Mouse (Mus musculus) C2C12 (cell line): Measurements from ENCODE around the gene Snx29. TPM values are rescaled to one million over a fixed set of nuclear protein-coding genes. Genes with fewer than 3 reads are reported as not detected.

Source experiments
- H3K27me3 ChIP-seq: one replicate; pipeline ENCODE4 v1.6.1; 2011; ENCODE audit not compliant: control insufficient read depth, insufficient read depth, insufficient read length
- H3K36me3 ChIP-seq: one replicate; pipeline ENCODE4 v1.6.1; 2011; ENCODE audit not compliant: control insufficient read depth, insufficient read depth
- H3K4me3 ChIP-seq: one replicate; pipeline ENCODE4 v1.5.1; 2011; ENCODE audit warnings: mild to moderate bottlenecking, control low read depth; ENCODE audit not compliant: poor library complexity, insufficient read depth, severe bottlenecking
- H3K79me2 ChIP-seq: one replicate; pipeline ENCODE4 v1.6.1; 2011; ENCODE audit not compliant: control insufficient read depth, insufficient read depth
- H3K79me3 ChIP-seq: one replicate; pipeline ENCODE4 v1.6.1; 2011; ENCODE audit warnings: low read depth, control low read depth
- H3ac ChIP-seq: one replicate; pipeline ENCODE3; 2011; ENCODE audit warnings: low read depth; ENCODE audit not compliant: control insufficient read depth, insufficient read length
- CEBPB ChIP-seq: IDR thresholded peaks from one replicate; pipeline ENCODE4 v1.6.1; 2011; ENCODE audit warnings: low read depth, mild to moderate bottlenecking, control low read depth, moderate library complexity
- CTCF ChIP-seq: IDR thresholded peaks from one replicate; pipeline ENCODE4 v1.5.1; 2011; ENCODE audit not compliant: control insufficient read depth, insufficient read depth, insufficient read length
- FOSL1 ChIP-seq: IDR thresholded peaks from one replicate; pipeline ENCODE4 v1.8.0; 2011; ENCODE audit warnings: mild to moderate bottlenecking, low read length; ENCODE audit not compliant: poor library complexity, insufficient read depth, severe bottlenecking
- MAX ChIP-seq: IDR thresholded peaks from one replicate; pipeline ENCODE4 v1.6.1; 2011; ENCODE audit warnings: mild to moderate bottlenecking, control low read depth
- MYOD1 ChIP-seq: IDR thresholded peaks from one replicate; pipeline ENCODE4 v1.6.1; 2011; ENCODE audit warnings: low read depth; ENCODE audit not compliant: control insufficient read depth, insufficient read length
- MYOG ChIP-seq: IDR thresholded peaks from one replicate; pipeline ENCODE4 v1.6.1; 2011; ENCODE audit not compliant: control insufficient read depth, insufficient read length; ENCODE audit errors: extremely low read depth
- USF1 ChIP-seq: IDR thresholded peaks from one replicate; pipeline ENCODE4 v1.6.1; 2011; ENCODE audit warnings: low read depth, mild to moderate bottlenecking, control low read depth, moderate library complexity
- polyA plus RNA-seq: library from polyadenylated mRNA; unstranded; fragments of >200 nt; fragmentation: generic; extraction: Trizol; gene quantifications from one replicate; pipeline ENCODE4 v1.2.1, GENCODE M21; 2012; ENCODE audit warnings: missing spikeins

The Snx29 gene
- polyA plus RNA-seq, 1 experiment: 0.62 TPM

DNA sequence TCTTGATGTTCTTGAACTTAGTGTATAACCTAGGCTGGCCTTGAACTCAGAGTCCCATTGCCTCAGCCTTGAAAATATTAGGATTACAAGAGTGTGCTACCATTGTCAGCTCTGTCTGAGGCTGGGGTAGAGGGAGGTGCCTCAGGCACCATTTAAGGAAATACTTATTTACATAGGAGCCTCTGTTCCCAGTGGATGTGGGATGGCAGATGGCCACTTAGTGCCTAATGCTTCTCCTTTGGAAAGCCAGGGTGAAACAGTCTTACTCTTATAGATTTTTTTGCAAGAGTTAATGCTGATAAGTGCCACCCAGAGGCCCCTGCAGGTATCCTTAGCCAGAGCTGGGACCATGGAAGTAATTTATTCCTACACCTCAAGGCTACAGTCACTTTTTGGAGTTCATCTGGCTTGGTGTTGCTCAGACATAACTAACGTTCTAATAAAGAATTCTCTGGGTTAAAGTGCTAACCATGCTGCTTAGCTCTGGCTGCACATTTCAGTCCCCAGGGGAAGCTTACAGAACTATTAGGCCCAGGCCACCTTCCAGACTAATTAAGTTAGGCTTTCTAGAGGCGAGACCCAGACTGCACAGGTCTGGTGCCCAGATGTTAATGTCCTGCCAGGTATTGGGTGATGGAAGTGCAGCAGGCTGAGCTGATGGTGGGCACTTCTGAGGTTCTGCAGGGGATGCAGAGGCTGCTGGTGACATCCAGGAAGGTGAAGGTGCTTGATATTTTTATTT is 135.1 kb downstream of the Snx29 start:
- no peaks in the 10 kb centered on the region for H3K36me3 ChIP-seq
- H3K27me3 ChIP-seq: no peaks in the 10 kb centered on the region
- no peak overlapping the region for H3K4me3 ChIP-seq
- no peaks in the 10 kb centered on the region for H3K79me3 ChIP-seq
- TF ChIP-seq MYOG (no peak), USF1 (no peak), CTCF (no peak), CEBPB (no peak), MYOD1 (no peak), MAX (no peak), FOSL1 (no peak)
- H3K79me2 ChIP-seq: no peaks in the 10 kb centered on the region
- no peak overlapping the region for H3ac ChIP-seq

DNA sequence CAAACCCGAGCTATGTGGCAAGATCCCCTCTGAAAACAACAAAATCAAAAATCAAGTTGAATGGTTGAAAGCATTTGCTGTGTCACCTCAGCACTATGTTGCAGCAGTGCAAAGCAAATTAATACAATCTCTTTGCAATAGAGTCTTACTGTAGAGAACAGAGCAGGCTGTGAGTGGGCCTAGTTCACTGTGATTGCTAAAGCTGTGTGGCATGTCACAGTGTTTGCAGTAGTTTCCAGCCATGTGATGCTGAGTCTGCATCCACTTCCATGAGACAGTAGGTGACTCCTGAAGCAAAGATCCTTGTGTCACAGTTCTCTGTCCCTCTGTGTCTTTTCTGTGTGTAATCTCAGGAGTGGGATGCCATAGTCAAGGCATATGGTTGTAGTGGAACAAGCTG is 137.5 kb downstream of the Snx29 start:
- H3K79me2 ChIP-seq: no peaks in the 10 kb centered on the region
- TF ChIP-seq MAX (no peak), CEBPB (no peak), MYOG (no peak), CTCF (no peak), USF1 (no peak), FOSL1 (no peak), MYOD1 (no peak)
- H3ac ChIP-seq: no peak overlapping the region
- no peaks in the 10 kb centered on the region for H3K27me3 ChIP-seq
- H3K4me3 ChIP-seq: no peak overlapping the region
- H3K36me3 ChIP-seq: no peaks in the 10 kb centered on the region
- no peaks in the 10 kb centered on the region for H3K79me3 ChIP-seq

DNA sequence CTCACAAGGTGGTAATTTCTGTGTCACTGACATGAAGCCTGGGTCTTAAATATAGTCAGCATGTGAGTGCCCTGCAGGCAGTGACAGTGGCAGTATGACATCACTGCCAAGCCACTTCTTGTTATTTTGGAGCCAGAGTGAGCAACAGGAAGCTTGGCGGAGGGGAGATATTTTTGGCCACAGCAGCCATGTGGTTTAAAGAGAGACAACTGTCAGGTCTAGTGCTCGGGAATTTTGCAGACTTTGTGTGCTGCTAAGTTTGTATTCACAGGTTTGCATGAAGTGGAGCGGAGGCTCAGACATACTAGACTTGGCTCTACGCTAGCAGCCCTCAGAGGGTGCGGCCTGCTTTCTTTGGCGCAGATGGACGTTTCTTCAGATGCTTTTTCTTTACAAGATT is 138.9 kb downstream of the Snx29 start:
- TF ChIP-seq FOSL1 (no peak), CTCF (no peak), USF1 (no peak), MYOD1 (no peak), MAX (no peak), MYOG (no peak), CEBPB (no peak)
- no peaks in the 10 kb centered on the region for H3K27me3 ChIP-seq

DNA sequence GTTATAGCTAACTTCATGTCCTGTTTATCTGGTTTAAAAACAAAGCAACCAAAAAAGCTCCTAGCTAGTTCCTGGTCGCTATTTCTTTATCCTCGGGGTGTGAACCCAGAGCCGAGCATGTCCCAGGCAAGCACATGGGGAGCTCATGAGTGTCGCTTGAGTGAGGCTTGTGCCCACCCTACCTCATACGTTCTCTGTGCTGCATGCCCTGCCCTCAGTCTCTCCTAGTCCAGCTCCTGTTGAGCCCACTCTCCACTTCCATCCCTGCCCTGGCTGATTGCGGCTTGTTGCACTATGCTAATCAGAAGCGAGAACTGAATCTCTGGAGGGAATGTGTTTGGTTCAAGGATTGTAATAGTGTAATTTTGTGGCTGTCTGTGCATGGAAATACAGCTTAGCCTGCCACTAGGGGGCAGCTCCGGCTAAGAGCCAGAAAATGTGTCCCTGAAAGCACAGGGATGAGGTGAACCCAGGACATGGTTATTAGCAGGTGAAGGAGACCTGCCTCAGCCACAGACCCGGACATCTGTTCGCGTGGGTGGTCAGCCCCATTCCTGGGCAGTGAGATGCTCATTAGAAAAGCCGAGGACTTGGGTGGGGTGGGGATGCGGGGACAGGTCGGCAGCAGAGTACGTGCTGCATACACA is 145.9 kb downstream of the Snx29 start:
- Histone ChIP-seq H3K79me3 (no peaks in the 10 kb centered on the region), H3K79me2 (no peaks in the 10 kb centered on the region), H3ac (no peak overlapping the region), H3K4me3 (no peak overlapping the region), H3K36me3 (no peaks in the 10 kb centered on the region), H3K27me3 (no peaks in the 10 kb centered on the region)
- TF ChIP-seq CTCF (peak; percentile 75), CEBPB (no peak), MYOD1 (no peak)

More for the DNA sequence above, 138.9 kb downstream of the Snx29 start:
- no peak overlapping the region for H3K4me3 ChIP-seq
- H3K79me2 ChIP-seq: no peaks in the 10 kb centered on the region
- no peaks in the 10 kb centered on the region for H3K36me3 ChIP-seq
- no peaks in the 10 kb centered on the region for H3K79me3 ChIP-seq
- no peak overlapping the region for H3ac ChIP-seq

DNA sequence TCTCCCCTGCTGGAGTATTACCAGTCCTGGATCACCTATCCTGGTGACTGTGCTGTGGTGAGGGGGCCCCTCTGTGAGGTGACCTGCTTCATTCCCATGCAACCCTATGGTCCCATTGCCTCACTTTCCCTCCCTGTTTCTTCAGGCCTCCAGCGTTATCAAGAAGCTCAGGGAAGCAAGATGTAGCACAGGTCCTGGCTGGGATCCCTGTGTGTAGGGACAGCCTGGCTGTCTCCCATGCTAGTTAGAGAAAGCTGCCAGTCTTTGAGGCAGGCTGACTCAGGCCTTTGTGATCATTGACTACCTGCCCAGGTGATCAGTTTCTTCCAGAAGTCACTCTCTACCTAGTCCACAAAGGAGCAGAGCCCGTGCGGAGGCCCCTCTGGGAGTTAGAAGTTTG is 146.8 kb downstream of the Snx29 start:
- Histone ChIP-seq H3K4me3 (no peak overlapping the region), H3ac (no peak overlapping the region), H3K27me3 (no peaks in the 10 kb centered on the region), H3K79me3 (no peaks in the 10 kb centered on the region), H3K79me2 (no peaks in the 10 kb centered on the region), H3K36me3 (no peaks in the 10 kb centered on the region)
- TF ChIP-seq FOSL1 (no peak), MYOG (no peak), USF1 (no peak), CEBPB (no peak), MYOD1 (no peak), CTCF (no peak), MAX (no peak)

DNA sequence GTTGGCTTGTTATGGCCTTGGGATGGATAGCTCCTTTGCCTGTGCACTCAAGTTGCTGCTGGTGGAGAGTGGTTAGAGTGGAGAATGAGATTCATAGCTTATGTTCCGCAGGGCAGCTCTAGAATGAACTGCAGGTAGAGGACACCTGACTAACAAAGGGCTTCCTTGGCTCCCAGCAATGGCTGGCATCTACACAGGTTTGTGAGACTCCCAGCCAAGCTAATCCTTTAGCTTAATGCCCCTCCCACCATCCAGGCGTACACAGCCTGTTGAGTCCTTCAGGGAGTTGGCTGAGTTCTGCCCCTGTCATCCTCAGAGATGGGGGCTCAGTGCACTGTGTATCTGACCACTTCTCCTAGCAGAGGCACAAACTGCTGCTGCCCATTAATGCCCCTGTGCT is 148.5 kb downstream of the Snx29 start:
- Histone ChIP-seq H3K4me3 (no peak overlapping the region), H3K36me3 (no peaks in the 10 kb centered on the region), H3K79me3 (no peaks in the 10 kb centered on the region), H3K27me3 (no peaks in the 10 kb centered on the region), H3K79me2 (no peaks in the 10 kb centered on the region), H3ac (no peak overlapping the region)
- TF ChIP-seq CEBPB: no peak
- no peak for TF ChIP-seq CTCF
- no peak for TF ChIP-seq MYOD1
- no peak for TF ChIP-seq MAX
- no peak for TF ChIP-seq USF1
- no peak for TF ChIP-seq FOSL1
- TF ChIP-seq MYOG: no peak
